Mouse (Mus musculus) WW6 (cell line): ENCODE measurements around the gene Sp2.
A peak's percentile ranks its signal among the peaks of the same experiment; 100 is the strongest.

Experiments
- DNase-seq: peaks from one replicate; pipeline ENCODE4 v3.0.0-alpha.2; 2013; ENCODE audit warnings: low read depth, low spot score

Gene Sp2

DNA sequence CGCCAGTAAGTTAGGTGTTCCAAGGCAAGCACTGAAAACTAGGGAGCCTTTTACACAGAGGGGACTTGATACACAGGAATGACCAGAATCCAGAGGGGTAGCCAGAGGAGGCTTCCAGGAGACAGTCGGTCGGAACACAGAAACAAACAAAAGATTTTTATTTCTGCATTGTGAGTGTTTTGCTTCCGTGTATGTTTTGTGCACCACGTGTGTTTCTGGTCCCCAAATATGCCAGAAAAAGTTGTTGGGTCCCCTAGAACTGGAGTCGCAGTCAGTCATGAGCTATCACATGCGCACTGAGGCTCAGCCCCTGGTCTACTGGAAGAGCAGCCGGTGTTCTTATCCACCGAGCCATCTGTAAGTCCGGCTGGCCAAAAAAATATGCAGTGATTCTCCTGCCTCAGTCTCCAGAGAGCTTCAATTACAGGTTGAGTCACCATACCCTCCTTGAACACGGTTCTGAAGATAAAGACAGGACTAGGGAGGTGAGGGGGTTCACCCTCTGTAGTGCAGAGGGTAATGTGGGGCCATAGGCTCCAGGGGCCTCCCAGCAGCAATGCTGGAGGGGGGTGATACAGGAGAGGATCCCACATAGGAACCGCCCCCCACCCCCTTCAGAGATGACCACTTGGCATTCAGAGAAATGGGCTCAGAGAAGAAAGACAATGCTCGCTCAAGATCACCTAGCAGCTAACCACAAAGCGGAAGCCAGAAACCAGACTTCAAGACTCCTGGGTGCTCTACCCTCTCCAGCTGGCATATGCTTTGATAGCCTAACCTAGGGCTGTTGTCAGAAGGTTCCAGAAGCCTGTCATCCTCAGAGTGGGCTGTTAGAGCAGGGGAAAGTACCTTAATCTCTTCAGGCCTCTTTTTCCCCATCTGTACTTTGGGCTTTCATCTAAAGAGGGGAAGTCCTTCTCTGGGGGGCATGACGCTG lies 13.3 kb upstream of the Sp2 start:
- no peak for DNase-seq

DNA sequence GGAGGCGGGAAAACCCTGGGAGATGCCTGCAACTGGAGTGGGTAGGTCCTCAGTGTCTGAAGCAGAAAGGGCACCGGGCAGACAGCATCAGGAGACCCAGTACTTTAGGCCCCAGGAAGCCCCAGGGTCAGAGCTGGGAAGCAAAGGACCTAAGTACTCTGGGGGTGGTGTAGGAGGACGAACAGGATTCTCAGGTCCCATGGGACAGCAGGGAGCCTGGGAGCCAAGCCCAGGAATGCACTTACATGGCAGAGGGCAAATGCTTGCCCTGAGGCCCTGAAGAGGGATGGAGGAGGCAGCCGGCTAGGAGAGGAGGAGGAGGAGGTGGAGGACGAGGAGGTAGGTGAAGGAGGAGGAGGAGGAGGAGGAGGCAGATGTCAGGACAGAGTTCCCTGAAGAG lies 12.3 kb upstream of the Sp2 start:
- DNase-seq: no peak

DNA sequence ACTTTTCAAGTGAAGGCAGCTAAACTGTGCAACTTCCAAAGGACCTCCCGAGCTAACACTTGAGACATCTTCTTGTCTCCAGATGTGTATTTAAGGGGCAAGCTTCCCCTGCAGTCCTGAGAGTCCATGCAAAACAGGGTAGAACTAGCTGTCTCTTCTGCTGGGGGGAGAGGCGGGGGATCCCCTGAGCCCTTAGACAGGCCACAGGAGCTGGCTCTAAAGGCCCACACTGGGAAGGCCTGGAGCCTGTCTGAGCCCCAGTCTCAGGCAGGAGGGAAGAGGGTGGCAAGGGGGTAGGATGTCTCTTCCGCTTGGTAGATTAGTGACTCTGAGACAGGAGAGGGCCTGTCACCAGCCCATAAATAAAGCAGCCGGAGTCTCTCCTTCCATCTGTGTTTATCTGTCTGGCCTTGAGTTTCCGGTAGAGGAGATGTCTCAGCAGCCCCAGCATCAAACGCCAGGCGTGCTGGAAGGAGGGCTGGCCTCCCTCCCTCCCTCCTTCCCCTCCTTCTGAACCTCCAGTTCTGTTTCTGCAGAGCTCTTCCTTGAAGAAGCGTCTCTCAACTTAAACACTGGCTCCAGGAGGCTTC lies 10.1 kb upstream of the Sp2 start:
- DNase-seq: no peak

DNA sequence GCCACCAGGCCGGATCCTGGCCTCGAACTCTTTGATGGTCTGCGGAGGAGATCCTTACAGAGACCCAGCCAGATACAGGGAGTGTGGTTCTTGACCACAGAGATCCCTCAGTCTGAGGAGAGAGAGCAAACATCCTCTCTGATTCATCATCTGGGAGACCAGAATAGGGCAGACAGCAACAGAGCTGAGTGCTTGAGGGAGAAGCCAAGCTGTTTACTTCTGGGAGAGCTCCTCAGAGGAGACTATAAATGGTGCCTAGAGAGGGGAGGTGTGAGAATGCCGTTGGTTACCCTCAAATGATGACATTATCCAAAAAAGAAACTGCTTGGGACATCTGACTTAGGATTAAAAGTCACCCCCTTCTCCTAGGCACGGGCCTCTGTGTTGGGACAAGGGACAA lies 8.7 kb upstream of the Sp2 start:
- DNase-seq: no peak

GRCm38 (mm10) chr11:96987873-96988655 lies 5.3 kb upstream of the Sp2 start:
- no peak for DNase-seq

GRCm38 (mm10) chr11:96986463-96986862 lies 3.7 kb upstream of the Sp2 start:
- no peak for DNase-seq

- no peak for DNase-seq
Measured at GRCm38 (mm10) chr11:96984903-96985302, 2.1 kb upstream of the Sp2 start.

GRCm38 (mm10) chr11:96982355-96982754 lies 404 bp downstream of the Sp2 start:
- peak; percentile 76 for DNase-seq

GRCm38 (mm10) chr11:96981461-96981860 lies 1.3 kb downstream of the Sp2 start:
- no peak for DNase-seq

DNA sequence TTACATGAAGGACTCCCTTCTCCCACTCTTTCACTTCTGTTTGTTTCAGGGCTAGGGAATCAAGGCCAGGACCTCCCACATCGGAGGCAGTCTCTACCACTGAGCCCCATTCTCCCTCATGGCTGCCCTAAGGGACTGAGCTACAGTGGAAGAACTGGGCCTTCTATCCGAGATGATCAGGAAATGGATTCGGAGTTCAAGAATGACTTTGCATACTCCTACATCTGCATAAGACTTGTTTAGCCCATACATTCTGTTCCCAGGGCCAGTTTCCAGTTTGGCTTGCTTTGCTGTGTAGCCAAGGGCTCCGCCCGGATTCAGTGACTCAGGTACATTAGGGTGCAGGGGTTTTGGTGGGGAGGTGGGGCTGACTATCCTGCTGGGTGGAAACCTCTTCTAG lies 2.7 kb downstream of the Sp2 start:
- no peak for DNase-seq

DNA sequence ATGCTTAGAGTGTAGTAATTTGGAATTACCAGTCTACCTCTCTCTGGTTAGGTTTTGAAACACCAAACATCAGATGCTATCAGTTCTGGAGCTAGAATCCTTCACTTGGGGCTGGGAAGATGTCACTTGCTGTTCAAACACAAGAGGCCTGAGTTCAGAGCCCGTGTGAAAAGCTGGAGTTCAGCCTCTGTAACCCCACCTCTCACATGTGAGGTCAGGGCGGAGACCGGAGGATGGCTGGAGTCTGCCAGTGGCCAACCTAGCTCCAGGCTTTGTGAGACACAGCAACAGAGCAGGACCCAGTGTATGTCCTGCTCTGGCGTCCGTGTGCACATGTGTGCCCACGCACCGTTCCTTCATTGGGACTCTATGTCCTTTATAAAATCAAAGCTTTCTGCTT lies 3.4 kb downstream of the Sp2 start:
- DNase-seq: no peak

- DNase-seq: no peak
Measured at GRCm38 (mm10) chr11:96978401-96979246, 4.1 kb downstream of the Sp2 start.

- DNase-seq: peak; percentile 100
Measured at GRCm38 (mm10) chr11:96977606-96978400, 5.0 kb downstream of the Sp2 start.

DNA sequence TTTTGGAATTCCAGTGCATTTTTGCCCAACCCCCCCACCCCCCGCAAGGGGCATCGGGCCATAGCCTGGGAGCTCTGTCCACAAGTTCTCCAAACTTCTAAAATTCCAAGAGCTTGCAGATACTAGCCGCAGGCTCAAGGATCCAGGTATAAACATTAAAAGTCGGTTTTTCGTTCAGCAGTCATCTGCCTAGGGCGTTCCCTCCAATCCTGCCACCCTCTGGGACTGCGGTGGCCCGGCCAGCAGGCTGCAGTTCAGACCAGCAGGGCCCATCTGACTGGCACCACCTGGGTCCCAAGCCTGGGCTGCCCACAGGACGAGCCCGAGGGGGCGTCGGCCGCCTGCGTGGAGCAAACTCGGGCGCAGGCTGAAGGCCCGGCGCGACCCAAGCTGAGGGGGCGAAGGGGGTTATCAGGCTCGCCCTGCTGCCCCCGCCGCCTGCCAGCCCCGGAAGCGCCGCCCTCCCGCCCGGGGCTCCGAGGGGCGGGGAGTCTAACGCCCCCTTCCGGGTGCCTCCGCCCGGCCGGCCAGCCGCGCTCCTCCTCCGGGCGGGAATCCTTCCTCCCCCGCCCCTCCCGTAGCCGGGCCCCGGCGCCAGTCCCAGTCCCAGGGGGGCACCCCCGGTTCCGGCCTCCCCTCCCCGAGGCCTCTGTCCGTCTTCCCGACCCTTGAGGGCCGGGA lies 5.7 kb downstream of the Sp2 start:
- DNase-seq: no peak

- DNase-seq: no peak
Measured at GRCm38 (mm10) chr11:96976379-96976687, 6.4 kb downstream of the Sp2 start.

- no peak for DNase-seq
Measured at GRCm38 (mm10) chr11:96975511-96976378, 7.0 kb downstream of the Sp2 start.

GRCm38 (mm10) chr11:96974813-96975212 lies 7.9 kb downstream of the Sp2 start:
- DNase-seq: no peak

- DNase-seq: no peak
Measured at GRCm38 (mm10) chr11:96973426-96973964, 9.3 kb downstream of the Sp2 start.

GRCm38 (mm10) chr11:96972906-96973305 lies 9.9 kb downstream of the Sp2 start:
- DNase-seq: no peak
